Mouse (Mus musculus) liver, postnatal 0 days (tissue): Measurements from ENCODE around the gene Flnb.

Experiments
- CTCF ChIP-seq: sonication (generic); IDR thresholded peaks from 2 replicates; pipeline ENCODE4 v1.5.1; 2016; ENCODE audit warnings: antibody characterized with exemption, low read depth
- EP300 ChIP-seq: IDR thresholded peaks from 2 replicates; pipeline ENCODE4 v1.6.1; 2016; ENCODE audit warnings: antibody characterized with exemption, low read depth, mild to moderate bottlenecking

DNA sequence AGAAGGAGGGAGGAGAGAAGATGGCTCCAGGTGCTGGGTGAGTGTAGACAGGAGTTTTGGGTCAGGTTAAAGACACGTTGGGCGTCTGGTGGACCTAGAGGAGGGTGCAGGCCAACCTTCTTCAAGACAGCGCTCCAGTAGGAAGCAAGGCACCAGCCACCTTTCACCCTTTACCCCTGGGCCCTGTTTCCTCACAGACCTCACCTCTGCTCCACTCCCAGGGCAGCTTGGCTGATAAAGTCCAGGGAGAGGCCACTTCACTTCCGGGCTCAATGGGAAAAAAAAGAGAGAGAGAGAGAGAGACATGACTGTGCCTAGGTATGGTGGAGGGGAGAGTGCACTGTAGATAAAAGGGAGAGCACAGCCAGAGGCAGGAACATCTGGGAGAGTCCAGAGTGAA lies 10.0 kb upstream of the Flnb start:
- TF ChIP-seq CTCF (no peak), EP300 (no peak)
